Mouse (Mus musculus): Measurements from ENCODE around the gene Slc6a5.

DNA sequence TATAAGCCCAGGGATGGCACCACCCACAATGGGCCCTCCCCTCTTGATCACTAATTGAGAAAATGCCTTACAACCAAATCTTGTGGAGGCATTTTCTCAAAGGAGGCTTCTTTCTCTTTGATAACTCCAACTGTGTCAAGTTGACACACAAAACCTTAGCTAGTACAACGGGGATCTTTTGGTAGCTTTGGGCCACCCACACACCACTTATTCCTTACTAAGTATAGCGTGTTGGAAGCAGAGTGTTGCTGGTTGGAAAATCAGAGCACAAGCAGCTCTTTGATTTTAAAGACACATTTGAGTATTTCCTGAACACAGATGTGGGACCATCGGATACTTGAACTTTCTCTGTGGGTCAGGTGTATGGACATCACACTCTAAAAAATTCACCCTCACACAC lies 26.9 kb downstream of the Slc6a5 start:
- TF ChIP-seq CTCF (IDR thresholded peaks at IDR 0.05; ENCODE audit: control insufficient read depth, insufficient read depth, insufficient replicate concordance, low read depth, low read length): no peak
- TF ChIP-seq POLR2A (IDR thresholded peaks at IDR 0.05; ENCODE audit: control insufficient read depth, low read depth, low read length): no peak
